Mouse (Mus musculus) heart, postnatal 0 days (tissue): ENCODE data around the gene Nrxn1.

Experiments
- CTCF ChIP-seq: IDR thresholded peaks from 2 replicates; pipeline ENCODE4 v1.5.1; 2016; ENCODE audit warnings: antibody characterized with exemption, control low read depth, low read depth
- EP300 ChIP-seq: IDR thresholded peaks from 2 replicates; pipeline ENCODE4 v1.6.1; 2016; ENCODE audit warnings: antibody characterized with exemption, low read depth

DNA sequence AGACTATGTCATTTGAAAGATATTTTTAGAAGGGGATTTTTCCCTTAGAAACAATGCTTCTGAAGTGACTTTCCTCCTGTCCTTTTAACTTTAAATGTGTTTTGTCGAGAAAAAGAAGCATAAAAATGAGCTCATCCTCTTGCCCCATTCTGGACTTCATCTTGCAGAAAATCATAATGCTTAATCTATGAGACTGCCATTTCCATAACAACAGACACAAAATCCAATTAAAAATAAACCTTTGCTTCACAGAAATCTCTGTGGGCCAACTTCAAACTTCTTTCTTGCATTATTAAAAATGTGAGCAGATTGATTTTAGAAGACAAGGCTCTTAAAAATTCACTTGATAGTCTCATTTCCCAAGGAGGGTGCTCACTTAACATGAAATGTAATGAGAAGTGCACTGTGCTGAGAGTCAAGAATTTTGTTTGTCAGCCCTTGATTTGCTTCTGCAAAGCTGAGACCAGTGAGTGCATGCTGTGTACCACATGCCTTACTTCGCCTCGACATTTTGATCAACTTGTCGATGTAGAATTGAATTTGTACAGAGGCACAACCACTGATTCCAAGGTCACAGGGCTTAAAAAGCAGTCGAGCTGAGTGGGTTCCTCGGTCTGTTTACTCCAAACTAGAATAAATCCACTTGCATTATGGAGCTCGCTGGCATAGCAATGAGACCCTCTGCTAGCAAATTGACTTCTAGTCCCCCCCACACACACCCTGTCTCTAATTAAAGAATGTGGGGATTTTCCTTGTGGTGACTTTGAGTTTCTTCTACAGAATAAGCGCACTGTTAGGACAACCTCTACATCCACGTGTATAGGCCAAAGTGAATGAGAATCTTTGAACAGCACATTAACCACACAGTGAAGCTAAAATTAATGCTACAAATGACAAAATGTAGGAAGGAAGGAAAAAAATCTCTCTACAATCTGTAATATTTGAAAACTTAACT lies 493.0 kb downstream of the Nrxn1 start:
- TF ChIP-seq CTCF (no peak), EP300 (no peak)
